Mouse (Mus musculus) megakaryocyte, embryonic 14.5 days (primary cell): Measurements from ENCODE around the gene Pold3.

Experiments used
- FLI1 ChIP-seq: IDR thresholded peaks from 2 replicates; pipeline ENCODE4 v1.6.1; 2012; ENCODE audit warnings: low read length, inconsistent platforms, mixed read lengths
- GATA1 ChIP-seq: IDR thresholded peaks from 3 replicates; pipeline ENCODE4 v1.6.1; 2012; ENCODE audit warnings: mixed read lengths, low read length, inconsistent platforms, borderline replicate concordance

- no peak for TF ChIP-seq GATA1
- TF ChIP-seq FLI1: no peak
These were observed 78.3 kb downstream of the Pold3 start for GRCm38 (mm10) chr7:100043096-100043495.
